Mouse (Mus musculus) frontal cortex, postnatal 36 days (tissue): Measurements from ENCODE around the gene 2510039O18Rik.
A peak's percentile ranks its signal among the peaks of the same experiment; 100 is the strongest.

Experiments
- DNase-seq, 2 experiments: peaks; one replicate each; pipeline ENCODE4 v3.0.0; 2022; ENCODE audit warnings: low spot score in 2 of 2

The 2510039O18Rik gene

DNA sequence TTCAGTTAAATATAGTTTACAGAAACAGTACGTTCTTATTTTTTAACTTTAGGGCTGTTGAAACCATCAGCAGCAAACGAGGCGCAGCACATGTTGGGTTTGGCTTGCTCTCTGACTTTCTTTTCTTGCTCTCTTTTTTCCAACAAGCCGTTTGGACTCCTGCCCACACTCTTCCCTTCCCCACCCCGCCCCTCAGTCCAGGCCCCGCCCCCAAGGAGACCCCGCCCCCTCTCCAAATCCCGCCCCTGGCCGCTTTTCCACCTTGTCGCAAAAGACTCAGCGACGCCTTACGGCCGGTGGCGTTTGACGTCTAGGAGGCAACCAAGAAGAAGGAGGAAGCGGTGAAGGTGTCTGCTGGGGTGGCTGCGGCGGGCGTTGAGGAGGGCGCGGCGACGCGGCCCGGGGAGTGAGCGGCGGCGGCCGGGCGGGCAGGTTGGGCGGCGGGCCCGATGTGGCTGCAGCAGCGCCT lies at the start of gene 2510039O18Rik:
Gene 2510039O18Rik (plus strand): TSS at position 320 of the 469 bp plus-strand sequence.
- DNase-seq, result peak; percentile 80 to 83

DNA sequence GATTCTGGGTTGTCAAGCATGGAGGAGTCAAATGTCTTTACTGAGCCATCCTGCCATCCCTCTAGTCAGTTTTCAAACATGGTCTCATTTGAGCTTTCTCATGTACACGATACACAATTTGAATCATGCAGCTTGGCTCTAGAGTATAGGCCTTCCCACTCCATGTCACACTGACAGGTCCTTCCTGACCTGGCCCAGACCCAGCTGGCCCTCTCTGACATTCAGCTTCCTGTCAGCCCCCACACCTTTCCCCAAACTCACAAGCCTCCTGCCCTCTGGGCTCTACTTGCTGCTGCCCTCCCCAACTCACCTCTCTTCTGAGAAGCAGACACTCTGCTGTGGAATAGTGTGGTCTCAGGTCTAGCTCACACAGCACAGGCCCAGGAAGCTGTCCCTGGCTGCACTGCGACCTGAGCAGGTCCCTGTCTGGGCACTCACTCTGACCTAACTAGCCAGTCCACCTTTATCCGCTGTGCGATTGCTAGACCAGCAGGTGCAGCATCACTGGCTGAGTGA lies 44.8 kb upstream of the 2510039O18Rik start:
- no peak for DNase-seq

GRCm38 (mm10) chr4:147896411-147896810 lies 44.3 kb upstream of the 2510039O18Rik start:
- DNase-seq, result no peak

DNA sequence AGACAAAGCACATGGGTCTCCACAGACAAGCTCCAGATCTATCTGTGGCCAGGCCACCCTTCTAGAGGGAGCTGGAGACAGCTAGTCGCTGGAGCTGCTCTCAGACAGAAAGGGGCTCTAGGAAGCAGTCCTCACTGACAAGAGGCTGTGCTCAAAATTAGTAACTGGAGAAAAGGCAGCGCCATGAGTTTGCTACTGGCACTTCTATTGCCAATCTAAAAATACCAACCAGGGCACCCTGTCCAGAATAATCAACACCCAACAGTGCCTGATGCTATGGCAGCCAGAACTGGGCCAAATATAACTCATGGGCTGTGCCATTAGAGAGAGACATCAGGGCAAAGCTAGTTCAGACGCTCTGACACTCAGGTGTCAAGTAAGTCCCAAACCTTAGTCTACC lies 43.3 kb upstream of the 2510039O18Rik start:
- peak in 1 of 2 experiments; percentile 55 for DNase-seq

DNA sequence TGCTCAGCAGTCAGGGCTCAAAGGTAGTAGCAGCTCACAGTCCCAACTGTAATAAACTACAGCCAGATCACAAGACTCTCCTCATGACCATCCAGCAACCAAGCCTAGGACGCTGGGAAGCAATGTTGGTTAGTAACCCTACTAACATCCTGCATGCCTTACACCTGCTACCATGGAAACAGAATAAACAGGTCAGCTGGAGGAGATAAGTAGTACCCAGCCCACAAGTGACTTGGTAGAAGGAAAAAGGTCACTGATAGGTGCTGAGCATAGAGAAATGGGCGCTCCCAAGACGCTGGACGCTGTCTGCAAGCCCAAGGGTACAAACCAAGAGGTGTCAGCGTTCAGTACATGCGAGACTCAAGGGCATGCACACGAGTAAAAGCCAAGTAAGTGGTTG lies 40.2 kb upstream of the 2510039O18Rik start:
- DNase-seq, result no peak

- DNase-seq, result no peak
Measured at GRCm38 (mm10) chr4:147902906-147903500, 37.7 kb upstream of the 2510039O18Rik start.

- no peak for DNase-seq
Measured at GRCm38 (mm10) chr4:147903601-147904000, 37.1 kb upstream of the 2510039O18Rik start.

DNA sequence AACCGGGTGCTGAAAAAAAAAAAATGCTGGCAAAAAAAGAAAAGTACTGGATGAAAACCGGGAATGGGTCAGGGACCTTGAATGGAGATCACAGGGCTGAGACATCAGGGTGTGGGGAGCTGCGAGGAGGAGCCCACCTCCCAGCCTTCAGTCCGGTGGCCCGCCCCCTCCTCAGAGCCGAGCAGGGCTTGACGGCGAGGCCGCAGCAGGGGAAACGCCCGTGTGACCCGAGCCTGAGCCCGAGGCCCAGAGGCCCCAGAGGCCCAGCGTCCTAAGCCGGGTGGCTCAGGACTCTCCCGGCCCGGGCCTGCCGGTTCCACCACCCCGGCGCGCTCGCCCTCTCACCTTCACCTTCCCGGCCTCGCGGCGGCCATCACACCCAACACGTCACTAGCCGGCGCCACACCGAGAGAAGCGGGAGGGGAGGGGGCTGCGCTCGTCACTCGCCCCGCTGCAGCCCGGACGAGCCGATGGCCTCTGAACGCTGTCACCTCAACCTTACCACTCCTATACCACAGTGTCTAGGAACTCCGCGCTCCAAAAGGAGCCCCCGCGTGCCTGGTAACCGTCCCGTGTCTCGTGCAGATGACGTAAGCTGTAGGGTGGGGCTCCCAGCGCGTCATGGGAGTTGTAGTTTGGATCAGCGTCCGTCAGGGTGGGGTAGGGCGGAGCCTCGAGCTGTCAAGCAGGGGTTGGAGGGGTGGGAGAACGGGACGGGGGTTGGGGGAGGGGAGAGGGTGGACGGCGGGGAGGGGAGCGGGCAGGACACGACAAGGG lies 36.2 kb upstream of the 2510039O18Rik start, which contains the start of gene Mfn2:
Gene Mfn2 (minus strand): TSS at position 392 of the 777 bp plus-strand sequence.
- DNase-seq, result peak; percentile 92 to 93

DNA sequence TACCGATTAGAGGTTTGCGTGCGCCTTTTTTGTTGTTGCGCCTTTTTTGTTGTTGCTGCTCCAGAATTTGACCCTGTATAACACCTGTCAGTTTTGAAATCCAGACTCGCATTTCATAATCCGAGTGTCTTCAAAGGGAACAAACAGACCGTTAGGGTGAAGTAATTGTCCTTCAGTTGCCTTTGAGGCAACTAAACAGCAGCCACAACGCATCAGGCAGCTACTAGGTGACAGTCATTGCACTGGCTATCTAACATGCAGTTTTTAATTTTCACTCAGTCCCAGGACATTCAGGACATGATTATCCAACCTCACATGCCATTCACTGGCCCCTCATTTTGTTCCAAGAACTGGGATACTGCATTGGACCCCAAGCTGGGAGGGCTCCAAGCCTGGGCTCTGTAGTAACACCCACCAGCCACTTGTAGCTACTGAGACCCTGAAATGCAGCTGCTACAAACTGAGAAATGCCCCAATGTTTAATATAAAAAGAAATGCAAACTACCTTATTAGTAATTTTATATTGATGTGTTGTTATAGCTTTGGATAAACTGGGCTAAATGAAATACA lies 35.5 kb upstream of the 2510039O18Rik start:
- no peak for DNase-seq

GRCm38 (mm10) chr4:147906230-147906629 lies 34.5 kb upstream of the 2510039O18Rik start:
- no peak for DNase-seq

DNA sequence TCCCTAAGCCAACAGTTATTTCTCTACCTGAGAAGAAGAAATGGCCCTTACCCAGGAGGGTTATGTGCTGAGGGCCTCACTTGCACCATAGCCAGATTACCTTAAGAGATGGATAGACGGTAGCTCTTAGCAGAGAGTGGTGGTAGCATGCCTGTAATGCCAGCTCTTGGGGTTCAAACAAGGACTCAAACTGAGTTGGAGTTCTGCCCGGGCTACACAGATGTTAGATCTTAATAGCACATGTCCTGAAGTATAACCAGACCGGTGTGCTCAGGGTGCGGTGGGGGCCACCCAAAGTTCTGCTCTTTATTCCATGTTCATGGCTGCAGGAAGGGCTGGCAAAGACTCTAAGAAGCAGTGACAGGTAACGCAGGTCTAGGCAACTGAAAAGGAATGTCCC lies 31.2 kb upstream of the 2510039O18Rik start:
- DNase-seq, result no peak

DNA sequence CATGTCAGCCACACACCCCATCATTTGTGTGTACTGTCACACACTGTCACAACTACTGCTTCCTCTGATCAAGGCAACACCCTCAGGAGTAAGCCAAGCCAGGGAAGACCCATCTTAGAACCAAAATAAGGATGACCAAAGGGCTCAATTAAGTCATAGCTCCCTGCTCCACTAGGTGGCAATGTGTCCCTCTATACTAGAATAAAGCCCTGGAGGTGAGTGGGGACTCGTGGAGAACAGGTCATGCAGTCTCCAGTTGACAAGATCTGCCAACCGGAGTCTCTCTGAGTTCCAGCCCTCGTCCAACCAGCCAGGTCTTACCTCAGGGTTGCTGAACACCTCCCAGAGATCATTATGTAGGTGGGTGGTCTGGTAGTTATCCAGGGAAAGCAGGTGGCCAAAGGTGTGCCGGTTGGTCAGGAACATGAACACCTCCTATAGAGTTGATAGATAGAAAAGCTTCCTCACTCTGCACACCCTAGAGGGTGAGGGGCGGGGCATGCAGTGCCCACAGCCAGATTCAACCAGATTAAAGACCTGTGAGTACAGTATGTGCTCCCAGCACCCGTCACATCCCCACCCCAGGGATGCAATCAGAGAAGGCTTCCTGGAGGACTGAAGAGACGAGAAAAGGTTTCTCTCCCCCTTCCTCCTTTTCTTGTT lies 22.1 kb upstream of the 2510039O18Rik start:
- DNase-seq, result peak in 1 of 2 experiments; percentile 40

DNA sequence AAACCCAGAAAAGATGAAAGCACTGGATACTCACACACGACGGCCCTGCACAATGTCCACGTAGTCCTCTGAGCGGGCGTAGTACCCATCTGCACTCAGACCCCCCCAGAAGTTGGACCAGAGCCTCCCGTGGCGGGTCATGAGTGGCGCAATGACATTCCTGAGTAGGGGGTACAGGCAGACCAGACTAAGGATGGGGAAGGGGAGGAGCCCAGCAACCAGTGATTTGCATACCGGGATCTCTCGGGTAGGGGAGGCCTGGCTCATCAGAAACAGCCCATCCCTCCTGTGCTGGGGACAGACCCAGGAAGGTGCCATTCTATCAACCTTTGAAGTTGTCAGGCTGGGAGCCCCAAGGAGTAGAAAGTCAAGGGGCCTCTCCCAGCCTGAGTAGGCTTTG lies 19.7 kb upstream of the 2510039O18Rik start:
- DNase-seq, result no peak

DNA sequence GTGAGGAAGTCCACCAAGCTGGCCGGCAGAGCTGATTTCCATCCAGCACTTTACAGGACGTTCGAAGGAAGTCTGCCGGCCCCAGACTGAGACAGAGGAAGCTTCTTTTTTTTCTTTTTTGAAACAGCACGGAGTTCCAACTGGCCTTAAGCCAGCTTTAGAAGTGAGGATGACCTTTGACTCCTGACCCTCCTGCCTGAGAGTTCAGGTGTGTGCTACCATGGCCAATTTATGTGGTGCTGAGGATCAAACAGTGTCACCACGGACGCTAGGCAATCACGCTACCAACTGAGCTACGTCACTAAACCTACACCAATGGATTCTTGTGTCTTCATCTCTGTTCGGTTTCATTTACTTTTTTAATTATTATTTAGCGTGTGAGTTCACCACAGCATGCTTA lies 18.4 kb upstream of the 2510039O18Rik start:
- no peak for DNase-seq

- DNase-seq, result no peak
Measured at GRCm38 (mm10) chr4:147927705-147928104, 13.0 kb upstream of the 2510039O18Rik start.

- no peak for DNase-seq
Measured at GRCm38 (mm10) chr4:147928136-147928535, 12.6 kb upstream of the 2510039O18Rik start.

GRCm38 (mm10) chr4:147928540-147928939 lies 12.2 kb upstream of the 2510039O18Rik start:
- DNase-seq, result no peak

- DNase-seq, result no peak
Measured at GRCm38 (mm10) chr4:147930946-147931345, 9.7 kb upstream of the 2510039O18Rik start.

- no peak for DNase-seq
Measured at GRCm38 (mm10) chr4:147934134-147934533, 6.6 kb upstream of the 2510039O18Rik start.

GRCm38 (mm10) chr4:147934611-147935010 lies 6.1 kb upstream of the 2510039O18Rik start:
- no peak for DNase-seq

DNA sequence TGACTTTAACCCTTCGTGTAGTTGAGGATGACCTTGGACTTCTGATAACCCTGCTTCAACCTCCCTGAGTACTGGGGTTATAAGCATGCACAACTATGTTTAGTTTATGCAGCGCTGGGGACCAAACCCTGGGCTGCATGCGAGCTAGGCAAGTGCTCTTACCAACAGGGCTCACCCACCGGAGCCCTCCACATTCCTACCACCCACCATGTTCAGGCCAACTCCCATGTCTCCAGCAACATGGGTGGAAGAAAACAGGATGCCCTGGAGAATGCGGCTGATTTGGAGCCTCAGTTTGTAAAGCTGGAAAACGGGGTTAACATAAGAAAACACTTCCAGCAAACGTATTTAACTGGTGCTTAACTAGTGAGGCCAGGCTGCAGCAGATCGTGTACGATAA lies 4.8 kb upstream of the 2510039O18Rik start:
- no peak for DNase-seq
